17 mouse cellular contexts compared by ENCODE assay signal in the genomic region with DNA sequence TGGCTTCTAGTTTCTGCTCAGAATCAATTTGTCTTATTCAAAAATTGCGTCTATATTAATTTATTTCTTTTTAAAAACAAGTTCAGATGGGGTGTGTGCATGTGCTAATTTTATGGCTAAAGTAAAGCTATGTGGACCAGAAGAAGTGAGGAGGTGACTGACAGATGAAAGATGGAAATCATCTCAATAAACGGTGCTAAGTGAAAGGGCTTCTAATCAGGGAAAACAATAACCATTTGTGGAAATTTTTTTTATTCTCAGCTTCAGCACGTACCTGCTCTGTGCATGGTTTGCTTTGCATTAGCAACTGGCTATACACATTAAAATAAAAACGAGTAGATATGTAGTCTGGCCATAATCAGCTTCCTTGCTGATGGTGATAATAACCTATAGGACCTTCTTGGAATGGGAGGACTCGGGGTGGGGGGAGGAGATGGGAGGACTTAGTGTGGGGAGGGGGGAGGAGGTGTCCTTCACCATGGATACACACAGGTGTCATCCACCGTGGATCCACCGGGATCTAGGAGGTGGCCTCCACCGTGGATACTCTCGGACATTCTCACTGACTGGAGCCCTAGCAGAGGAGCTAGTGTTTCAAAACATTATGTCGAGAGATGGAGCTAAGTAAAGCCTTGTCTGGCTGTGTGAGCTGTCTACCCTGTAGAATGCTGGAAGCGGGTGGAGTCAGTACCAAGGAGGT.
DNase-seq lines count a peak whose midpoint lies in the region; ATAC-seq lines count a peak whose summit lies in the region.
"Had no signal": no experiment of that assay in that cellular context is flagged by ENCODE, and none has a peak within 500 bp of the region (broad histone marks: within the 10 kb centered on the region; RNA-seq: fewer than 3 reads in every experiment).

No protein-coding gene starts in this region.

- no peak overlapping the region for H3K27ac ChIP-seq in intestine, embryonic 14.5 days (ENCODE audit: low read depth)
- H3K27ac ChIP-seq in intestine, embryonic 15.5 days, result no peak overlapping the region
- H3K27ac ChIP-seq in forebrain, embryonic 15.5 days (replicated peaks), result peak overlapping the region; percentile 24
- peak overlapping the region; percentile 84 for H3K27ac ChIP-seq in hindbrain, embryonic 13.5 days
- H3K27ac ChIP-seq in neural tube, embryonic 13.5 days (replicated peaks), result peak overlapping the region; percentile 77
- H3K27ac ChIP-seq: embryonic facial prominence, embryonic 13.5 days; kidney, postnatal 0 days; left cerebral cortex, adult 2 months had no signal

- no peak overlapping the region for H3K4me3 ChIP-seq in intestine, embryonic 14.5 days (ENCODE audit: low read depth, low read length)
- no peak overlapping the region for H3K4me3 ChIP-seq in intestine, embryonic 15.5 days (replicated peaks)
- no peak overlapping the region for H3K4me3 ChIP-seq in forebrain, embryonic 15.5 days
- H3K4me3 ChIP-seq in hindbrain, embryonic 13.5 days, result no peak overlapping the region
- no peak overlapping the region for H3K4me3 ChIP-seq in neural tube, embryonic 13.5 days
- H3K4me3 ChIP-seq: embryonic facial prominence, embryonic 13.5 days; layer of hippocampus, adult 2 months; left cerebral cortex, adult 2 months had no signal

- H3K36me3 ChIP-seq in intestine, embryonic 14.5 days (ENCODE audit: control insufficient read depth, insufficient read depth, low read length), result no peaks in the 10 kb centered on the region
- no peaks in the 10 kb centered on the region for H3K36me3 ChIP-seq in intestine, embryonic 15.5 days
- H3K36me3 ChIP-seq in forebrain, embryonic 15.5 days, result 0 out of 2 replicates have a peak, but pooled peaks cover 2% of the 10 kb centered on the region
- H3K36me3 ChIP-seq in hindbrain, embryonic 13.5 days, result peaks cover 17% of the 10 kb centered on the region
- peaks cover 20% of the 10 kb centered on the region for H3K36me3 ChIP-seq in neural tube, embryonic 13.5 days
- H3K36me3 ChIP-seq: embryonic facial prominence, embryonic 13.5 days had no signal

- DNase-seq in intestine, embryonic 14.5 days (ENCODE audit: low spot score), result peak; percentile 9
- DNase-seq in right cerebral cortex, postnatal 4 days, result no peak
- no peak for DNase-seq in urinary bladder, adult 2 months (ENCODE audit: low spot score)
- DNase-seq: adrenal gland, adult 2 months; cerebellum, adult 11 months; gastrocnemius, postnatal 25 days; lung, postnatal 4 days; thymus, adult 18-20 months had no signal

- no peaks in the 10 kb centered on the region for H3K9me3 ChIP-seq in intestine, embryonic 14.5 days (ENCODE audit: control insufficient read depth, low read length)
- no peaks in the 10 kb centered on the region for H3K9me3 ChIP-seq in intestine, embryonic 15.5 days
- H3K9me3 ChIP-seq in forebrain, embryonic 15.5 days, result no peaks in the 10 kb centered on the region
- no peaks in the 10 kb centered on the region for H3K9me3 ChIP-seq in hindbrain, embryonic 13.5 days
- H3K9me3 ChIP-seq in neural tube, embryonic 13.5 days, result no peaks in the 10 kb centered on the region
- H3K9me3 ChIP-seq: embryonic facial prominence, embryonic 13.5 days had no signal

- H3K4me2 ChIP-seq in intestine, embryonic 14.5 days (ENCODE audit: low read length), result no peak overlapping the region
- no peak overlapping the region for H3K4me2 ChIP-seq in intestine, embryonic 15.5 days (replicated peaks)
- H3K4me2 ChIP-seq in forebrain, embryonic 15.5 days (replicated peaks), result no peak overlapping the region
- no peak overlapping the region for H3K4me2 ChIP-seq in hindbrain, embryonic 13.5 days
- H3K4me2 ChIP-seq in neural tube, embryonic 13.5 days, result no peak overlapping the region
- H3K4me2 ChIP-seq: embryonic facial prominence, embryonic 13.5 days had no signal

- H3K4me1 ChIP-seq in intestine, embryonic 14.5 days (replicated peaks; ENCODE audit: control insufficient read depth, insufficient read depth, low read length), result 0 out of 2 replicates have a peak, but pooled peaks cover 3% of the 10 kb centered on the region
- H3K4me1 ChIP-seq in intestine, embryonic 15.5 days (replicated peaks), result no peaks in the 10 kb centered on the region
- peaks cover 21% of the 10 kb centered on the region for H3K4me1 ChIP-seq in forebrain, embryonic 15.5 days
- peaks cover 51% of the 10 kb centered on the region for H3K4me1 ChIP-seq in hindbrain, embryonic 13.5 days (replicated peaks)
- H3K4me1 ChIP-seq in neural tube, embryonic 13.5 days (replicated peaks), result peaks cover 59% of the 10 kb centered on the region

- no peak overlapping the region for H3K9ac ChIP-seq in intestine, embryonic 14.5 days (ENCODE audit: low read length)
- no peak overlapping the region for H3K9ac ChIP-seq in intestine, embryonic 15.5 days
- no peak overlapping the region for H3K9ac ChIP-seq in forebrain, embryonic 15.5 days (replicated peaks)
- H3K9ac ChIP-seq in hindbrain, embryonic 13.5 days, result no peak overlapping the region
- H3K9ac ChIP-seq in neural tube, embryonic 13.5 days, result 0 out of 2 replicates have a peak overlapping the region, but pooled peaks have one; percentile 1
- H3K9ac ChIP-seq: embryonic facial prominence, embryonic 13.5 days had no signal

- H3K27me3 ChIP-seq in intestine, embryonic 14.5 days (replicated peaks; ENCODE audit: control insufficient read depth, insufficient read depth, low read length), result no peaks in the 10 kb centered on the region
- H3K27me3 ChIP-seq in intestine, embryonic 15.5 days (replicated peaks), result no peaks in the 10 kb centered on the region
- no peaks in the 10 kb centered on the region for H3K27me3 ChIP-seq in forebrain, embryonic 15.5 days
- H3K27me3 ChIP-seq in hindbrain, embryonic 13.5 days, result no peaks in the 10 kb centered on the region
- no peaks in the 10 kb centered on the region for H3K27me3 ChIP-seq in neural tube, embryonic 13.5 days
- H3K27me3 ChIP-seq: embryonic facial prominence, embryonic 13.5 days had no signal

- ATAC-seq in intestine, embryonic 14.5 days (replicated peaks; ENCODE audit: low FRiP score, low TSS enrichment, low read depth), result 0 out of 2 replicates have a peak, but pooled peaks have one; percentile 34
- no peak for ATAC-seq in intestine, embryonic 15.5 days
- ATAC-seq in forebrain, embryonic 15.5 days (replicated peaks), result peak; percentile 59
- peak; percentile 32 for ATAC-seq in hindbrain, embryonic 13.5 days (ENCODE audit: low FRiP score)
- ATAC-seq in neural tube, embryonic 13.5 days (ENCODE audit: low read depth), result peak; percentile 41; the same call in 1 of the 2 replicates
- ATAC-seq: intestine, postnatal 0 days had no signal

- WGBS in intestine, embryonic 14.5 days, result 60% methylated on average over 11 of the region's 11 CpGs
- 60% methylated on average over 11 of the region's 11 CpGs for WGBS in intestine, embryonic 15.5 days
- 65% methylated on average over 11 of the region's 11 CpGs for WGBS in forebrain, embryonic 15.5 days
- 60% methylated on average over 11 of the region's 11 CpGs for WGBS in hindbrain, embryonic 13.5 days
- WGBS in neural tube, embryonic 13.5 days, result 62% methylated on average over 11 of the region's 11 CpGs

Comparison
In these comparisons a context has a peak if more than half of its experiments do, and no peak if none do; other contexts are left out.
1. H3K27ac ChIP-seq: peak in forebrain, embryonic 15.5 days (single experiment), hindbrain, embryonic 13.5 days (single experiment) and neural tube, embryonic 13.5 days (single experiment); none in intestine, embryonic 14.5 days (single experiment) and intestine, embryonic 15.5 days (single experiment).